Mouse (Mus musculus): ENCODE results near the gene Ahdc1.

DNA sequence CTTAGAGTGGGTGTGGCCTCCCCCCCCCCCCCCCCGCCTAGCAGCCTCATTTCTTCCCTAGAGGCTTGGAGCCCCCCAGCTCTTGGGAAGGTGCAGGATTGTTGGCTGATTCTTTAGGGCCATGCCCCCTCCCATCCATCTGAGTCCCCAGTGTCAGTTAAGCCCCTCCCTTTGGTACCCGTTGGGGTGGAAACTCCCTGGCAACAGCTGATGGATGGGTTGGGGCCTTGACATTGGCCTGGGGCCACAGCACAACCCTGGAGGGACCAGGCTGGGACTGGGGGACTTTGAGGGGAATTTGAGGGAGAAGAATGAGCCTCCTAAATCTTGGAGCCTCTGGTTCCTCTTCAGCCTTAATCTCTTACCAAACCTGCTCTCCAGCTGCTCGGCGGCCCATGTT is 13.3 kb downstream of the Ahdc1 start:
- TF ChIP-seq CTCF (IDR thresholded peaks at IDR 0.05; ENCODE audit: low read depth) = no peak
- TF ChIP-seq EP300 (IDR thresholded peaks at IDR 0.05; ENCODE audit: low read depth) = no peak

All from liver, embryonic 14.5 days (tissue).